Mouse (Mus musculus) embryo, embryonic 11.5 days (tissue): Measurements from ENCODE around the gene Gtpbp4.
"Not testable (repeated sequence)": the region's sequence is repeated elsewhere in the genome, so short reads cannot be mapped to it uniquely, and the experiment has no call there.

Source experiments
- DNase-seq: peaks from one replicate; pipeline ENCODE4 v3.0.0-alpha.2; 2012; ENCODE audit warnings: low read depth, low spot score

Gene Gtpbp4

DNA sequence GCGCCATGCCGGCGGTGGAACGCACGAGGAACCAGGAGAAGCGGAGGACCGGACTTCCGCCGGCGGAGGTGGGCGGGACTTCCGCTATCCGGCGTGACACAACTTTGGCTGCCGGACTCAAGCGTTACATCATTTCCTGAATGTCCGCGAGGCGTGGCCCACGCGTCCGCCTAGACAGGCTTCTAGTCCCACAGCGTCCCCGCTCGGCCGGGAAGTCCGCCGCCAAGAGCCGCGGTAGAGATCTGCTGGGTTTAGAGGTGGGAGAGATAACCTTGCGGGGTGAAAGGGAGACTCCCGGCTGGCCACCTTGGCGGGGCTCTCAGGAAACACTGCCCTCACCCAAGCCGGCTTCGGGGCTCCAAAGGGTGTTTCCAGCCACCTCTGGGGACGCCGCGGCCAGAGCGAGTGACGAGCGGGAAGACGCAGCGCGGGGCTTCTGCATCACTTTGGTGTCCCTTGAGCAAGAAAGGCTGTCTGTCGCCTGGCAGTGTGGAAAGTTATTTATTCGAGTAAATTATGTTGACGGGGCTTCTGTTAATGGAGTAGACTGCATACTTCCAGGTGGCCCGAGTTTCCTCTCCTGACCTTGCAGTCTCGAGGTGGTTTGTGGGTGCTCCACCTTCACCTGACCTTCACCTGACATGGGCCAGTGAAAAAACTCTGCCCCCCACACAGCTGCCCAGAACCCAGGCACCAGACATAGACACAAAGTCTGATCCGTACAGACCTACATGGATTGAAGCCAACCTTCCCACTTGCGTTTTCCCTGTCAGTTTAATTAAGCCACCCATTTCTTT, at the start of gene Gtpbp4:
Gtpbp4 (minus strand) TSS at position 94 of the 797 bp plus-strand sequence.
- DNase-seq, result peak; percentile 93

DNA sequence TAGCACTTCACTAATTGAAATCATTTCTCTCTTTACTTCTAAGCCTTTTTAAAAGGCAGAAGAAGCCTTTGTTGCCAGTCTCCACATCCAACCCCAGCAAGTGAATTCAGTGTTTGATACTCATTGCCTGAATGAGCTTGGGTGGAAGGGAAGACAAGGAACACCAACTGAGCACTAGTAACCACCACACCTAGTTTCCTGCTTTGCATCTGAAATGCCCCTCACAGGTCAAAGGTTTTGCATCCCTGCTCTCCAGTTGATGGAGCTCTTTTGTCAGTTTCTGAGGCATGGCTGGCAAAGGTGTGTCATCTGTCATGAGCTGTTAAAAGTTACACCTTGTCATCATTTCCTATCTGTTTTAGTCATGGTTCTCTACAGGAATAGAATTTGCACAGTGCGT, 48.8 kb upstream of the Gtpbp4 start:
- no peak for DNase-seq

DNA sequence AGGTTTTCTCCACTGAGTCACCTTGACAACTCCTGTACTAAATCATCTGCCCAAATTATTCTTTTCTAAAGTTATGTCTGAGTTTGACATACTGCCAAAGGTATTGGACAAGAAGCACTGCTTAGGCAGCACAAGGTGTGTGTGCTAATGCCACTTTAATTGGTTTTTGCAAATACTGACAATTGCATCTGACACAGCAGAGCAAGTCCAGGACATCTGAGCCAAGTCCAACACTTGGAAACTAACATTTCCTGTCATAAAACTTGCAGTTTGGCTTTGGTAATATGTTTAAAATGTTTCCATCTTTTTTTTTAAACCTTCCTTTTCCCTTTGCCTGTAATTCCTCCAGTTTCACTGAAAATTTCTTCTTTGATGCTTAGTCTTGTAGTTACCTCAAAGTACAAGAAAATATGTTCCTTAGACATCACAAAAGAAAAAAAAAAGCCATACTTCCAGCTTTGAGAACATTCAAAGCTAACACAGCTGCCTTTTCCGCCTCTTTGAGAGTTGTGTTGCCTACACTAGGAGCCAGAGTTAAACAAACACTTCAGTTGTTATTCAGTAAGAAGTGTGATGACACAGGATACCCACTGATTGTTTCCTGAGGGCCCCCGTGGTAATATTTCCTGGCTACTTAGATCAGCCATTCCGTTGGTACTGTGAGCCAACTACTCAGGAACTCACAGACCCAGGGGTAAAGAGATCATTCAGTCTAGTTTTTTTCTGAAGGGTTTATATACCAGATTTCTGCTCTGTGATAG, 47.6 kb upstream of the Gtpbp4 start:
- no peak for DNase-seq

DNA sequence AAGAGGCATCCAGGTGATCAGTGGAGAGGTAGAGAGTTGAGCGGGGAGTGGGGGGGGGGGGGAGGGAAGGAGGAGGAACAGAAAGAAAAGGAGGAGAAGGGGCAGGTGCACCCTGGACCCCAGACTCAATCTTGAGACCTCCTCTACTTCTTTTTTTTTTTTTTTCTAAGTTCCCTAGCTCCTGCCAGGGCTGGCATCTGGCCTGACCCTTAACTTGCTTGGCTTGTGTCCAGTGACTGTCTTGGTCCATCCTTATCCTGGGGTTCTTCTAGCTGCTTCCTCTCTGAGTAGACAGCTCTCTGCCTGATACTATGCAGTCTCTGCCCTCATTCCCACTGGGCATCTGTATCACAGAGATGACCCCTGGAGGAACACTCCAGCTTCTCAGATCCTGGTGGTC, 44.7 kb upstream of the Gtpbp4 start:
- DNase-seq, result no peak

DNA sequence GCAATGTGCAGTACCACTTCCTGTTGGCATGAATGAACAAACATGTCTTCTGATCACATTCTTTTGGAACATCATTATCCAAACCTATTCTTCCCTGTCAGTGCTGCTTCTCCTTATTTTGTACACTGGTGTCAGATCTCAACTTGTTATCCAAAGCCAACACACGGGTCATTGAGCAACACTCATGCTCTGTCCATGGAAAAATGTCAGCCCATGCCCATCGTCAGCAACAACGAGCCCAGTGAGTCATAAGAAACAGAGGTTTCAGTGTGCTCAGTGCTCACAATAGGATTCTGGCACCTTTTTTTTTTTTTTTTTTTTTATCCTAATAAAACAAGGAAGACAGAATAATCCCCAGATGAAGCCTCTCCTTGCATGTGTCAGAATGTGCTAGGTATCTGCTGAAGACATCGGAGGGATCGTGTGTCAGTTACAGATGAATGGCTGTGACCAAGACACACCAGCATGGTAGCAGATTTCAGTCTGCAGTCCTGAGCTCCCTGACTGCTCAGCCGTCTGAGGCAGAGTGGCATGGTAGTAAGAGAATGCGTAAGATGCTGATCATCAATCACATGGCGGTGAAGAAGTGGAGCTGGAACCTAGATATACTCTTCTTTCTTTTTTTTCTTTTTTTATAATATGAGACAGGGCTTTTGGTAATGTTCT, 36.2 kb upstream of the Gtpbp4 start:
- DNase-seq, result no peak

DNA sequence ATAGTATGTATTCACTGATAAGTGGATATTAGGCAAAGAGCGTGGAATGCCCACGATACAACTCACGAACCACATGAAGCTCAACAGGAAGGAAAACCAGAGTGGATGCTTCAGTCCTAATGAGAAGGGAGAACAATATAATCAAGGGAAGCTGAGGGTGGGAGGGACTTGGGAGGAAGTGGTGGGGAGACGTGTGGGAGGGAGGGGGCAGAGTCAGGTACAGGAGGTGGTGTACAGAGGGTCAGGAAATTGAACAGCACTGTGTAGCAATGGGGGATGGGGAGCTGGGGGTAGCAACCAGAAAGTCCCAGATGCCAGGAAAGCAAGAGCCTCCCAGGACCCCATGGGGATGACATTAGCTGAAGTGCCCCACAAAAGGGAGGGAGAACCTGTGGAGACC, 34.5 kb upstream of the Gtpbp4 start:
- DNase-seq, result no peak

DNA sequence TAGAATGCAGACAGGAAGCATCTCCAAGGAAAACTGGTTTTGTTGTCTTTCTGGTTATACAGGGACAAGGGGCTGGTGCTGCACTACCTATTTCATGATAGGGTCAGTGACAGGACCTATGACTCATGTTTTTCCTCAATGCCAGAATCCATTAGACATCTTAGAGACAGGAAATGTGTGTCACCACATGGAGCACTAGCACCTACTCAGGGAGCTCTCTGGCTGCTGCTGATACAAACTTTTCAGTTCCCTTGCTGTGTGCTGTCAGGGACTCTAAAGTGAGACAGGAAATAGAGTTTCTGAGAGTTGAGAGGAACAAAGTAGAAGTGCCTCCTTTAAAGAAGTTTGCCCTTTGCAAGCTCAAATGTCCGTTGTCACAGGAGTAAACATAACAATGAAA, 31.4 kb upstream of the Gtpbp4 start:
- no peak for DNase-seq

DNA sequence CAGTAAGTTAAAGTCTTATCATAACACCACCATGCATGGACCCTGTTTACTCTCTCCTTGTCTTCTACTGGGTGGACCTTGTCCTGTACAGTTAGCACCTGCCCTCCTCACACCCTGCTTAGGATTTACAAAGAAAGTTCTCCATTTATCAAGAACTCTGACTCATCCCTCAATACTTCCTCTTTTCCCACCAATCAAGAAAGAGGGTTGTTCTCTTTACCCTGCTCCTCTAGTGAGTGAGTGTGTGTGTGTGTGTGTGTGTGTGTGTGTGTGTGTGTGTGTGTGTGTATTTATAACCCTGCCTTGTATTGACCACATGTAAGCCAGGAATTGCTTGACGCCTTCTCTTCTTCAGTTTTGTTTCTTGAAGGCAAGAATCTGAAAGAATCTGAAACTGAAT, 26.7 kb upstream of the Gtpbp4 start:
- DNase-seq, result no peak

DNA sequence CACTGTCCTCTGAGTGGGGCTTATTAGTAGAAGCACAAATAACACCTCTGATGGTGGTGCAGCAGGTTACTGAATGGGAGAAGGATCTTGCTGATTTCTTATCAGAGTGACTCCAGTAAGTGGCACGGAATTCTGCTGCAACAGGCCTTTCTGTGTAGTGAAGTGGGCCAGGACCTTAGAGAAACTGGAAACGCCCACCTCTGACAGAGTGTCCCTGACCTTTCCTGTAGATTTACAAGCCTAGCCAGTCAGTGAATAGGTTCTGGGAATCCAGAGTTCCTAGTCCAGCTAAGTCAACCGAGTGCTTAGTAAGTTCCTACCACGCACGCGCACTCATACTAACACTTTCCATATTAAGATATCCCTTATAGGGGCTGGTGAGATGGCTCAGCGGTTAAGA, 25.7 kb upstream of the Gtpbp4 start:
- no peak for DNase-seq

DNA sequence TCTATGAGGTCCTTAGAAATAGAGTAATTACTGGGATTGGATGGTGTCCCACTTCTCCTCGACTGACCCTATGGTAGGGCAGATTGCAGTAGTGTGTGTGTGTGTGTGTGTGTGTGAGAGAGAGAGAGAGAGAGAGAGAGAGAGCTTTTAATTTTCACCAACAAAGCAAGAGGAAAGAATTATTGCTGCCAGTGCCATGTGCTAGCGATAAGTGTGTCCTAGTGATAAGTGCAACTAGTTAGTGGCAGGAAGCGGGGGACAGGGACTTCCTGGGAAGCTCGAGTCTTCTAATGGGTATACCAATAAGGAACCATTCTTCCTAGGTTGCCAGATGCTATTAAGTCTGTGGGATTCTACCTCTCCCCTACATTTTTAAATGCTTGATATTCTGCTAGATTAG, 23.8 kb upstream of the Gtpbp4 start:
- DNase-seq, result no peak

DNA sequence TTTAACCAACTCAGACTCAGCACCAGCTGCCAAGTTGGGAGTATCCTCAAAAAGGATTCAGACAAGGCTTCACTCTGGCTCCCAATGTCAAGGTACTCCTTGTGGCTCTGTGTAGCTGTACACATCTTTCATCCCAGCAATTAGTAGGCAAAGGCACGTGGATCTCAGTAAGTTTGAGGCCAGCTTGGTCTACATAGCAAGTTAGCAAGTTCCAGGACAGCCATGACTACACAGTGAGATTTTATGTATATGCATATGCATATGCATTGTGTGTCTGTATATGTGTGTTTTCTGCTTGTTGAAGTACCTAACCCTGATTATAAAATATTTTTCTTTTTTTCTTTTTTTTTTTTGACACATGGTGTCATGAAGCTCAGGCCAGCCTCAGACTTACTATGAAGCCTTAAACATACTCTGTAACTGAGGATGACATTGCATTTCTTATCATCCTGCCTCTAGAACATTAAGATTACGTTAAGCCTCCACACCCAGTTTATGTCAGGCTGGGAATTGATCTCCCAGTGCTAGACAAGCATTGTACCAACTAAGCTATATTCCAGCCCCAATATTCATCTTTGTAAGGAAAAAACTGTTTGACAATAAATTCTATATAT, 23.2 kb upstream of the Gtpbp4 start:
- DNase-seq, result no peak

DNA sequence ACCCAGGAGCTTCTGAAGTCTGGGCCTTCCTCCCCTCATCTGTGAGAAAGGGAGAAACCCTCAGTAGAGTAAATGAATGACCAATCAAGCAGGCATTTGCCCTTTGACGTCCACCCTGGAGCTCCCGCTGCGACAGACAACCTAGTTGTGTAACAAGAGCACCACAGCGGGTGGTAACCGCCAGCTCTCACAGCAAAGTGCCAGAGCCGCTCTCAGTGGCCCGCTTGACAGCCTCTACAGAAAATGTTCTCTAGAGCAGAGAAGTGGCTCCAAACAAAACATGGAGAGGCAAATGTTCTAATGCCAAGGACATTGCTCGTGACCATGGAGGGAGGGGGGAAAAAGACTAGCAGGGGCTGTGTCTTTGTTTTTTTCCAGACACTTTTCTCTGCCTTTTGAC, 21.3 kb upstream of the Gtpbp4 start:
- DNase-seq, result no peak

DNA sequence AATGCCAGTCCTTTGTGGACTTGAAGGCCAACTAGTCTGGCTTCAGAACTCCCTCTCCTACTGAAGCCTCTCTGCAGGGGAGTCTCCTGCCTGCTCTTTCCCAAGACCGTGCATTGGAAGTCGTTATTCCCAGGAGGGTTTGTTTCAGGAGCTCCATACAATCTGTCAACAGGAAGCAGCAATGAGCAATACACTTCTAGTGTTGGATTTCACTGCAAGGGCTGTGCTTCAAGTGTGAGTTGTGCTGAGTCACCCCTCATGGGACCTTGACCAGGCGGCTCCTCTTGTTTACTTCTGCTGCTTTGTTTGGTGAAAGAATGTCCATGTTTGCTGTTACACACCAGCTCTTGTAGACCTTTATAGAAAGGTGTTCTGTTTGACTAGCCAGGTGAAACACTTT, 18.5 kb upstream of the Gtpbp4 start:
- DNase-seq, result no peak

DNA sequence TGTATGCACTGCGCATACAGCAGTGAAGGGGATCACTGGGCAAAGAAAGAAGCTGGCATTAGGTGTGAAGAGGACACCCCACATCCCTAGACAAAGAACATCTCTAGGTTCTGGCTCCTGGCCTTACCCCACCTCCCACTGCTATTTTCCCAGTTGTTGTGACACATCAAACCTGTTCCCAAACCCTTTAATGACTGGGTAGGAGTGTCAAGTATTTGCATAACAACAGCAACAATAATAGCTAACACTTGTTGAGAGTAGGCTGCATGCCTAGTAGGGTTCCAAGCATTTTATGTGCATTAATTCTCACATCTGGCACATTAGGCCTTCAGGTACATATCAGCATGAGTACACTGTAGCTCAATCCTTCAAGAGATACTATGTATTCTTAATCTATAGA, 17.6 kb upstream of the Gtpbp4 start:
- DNase-seq, result no peak

DNA sequence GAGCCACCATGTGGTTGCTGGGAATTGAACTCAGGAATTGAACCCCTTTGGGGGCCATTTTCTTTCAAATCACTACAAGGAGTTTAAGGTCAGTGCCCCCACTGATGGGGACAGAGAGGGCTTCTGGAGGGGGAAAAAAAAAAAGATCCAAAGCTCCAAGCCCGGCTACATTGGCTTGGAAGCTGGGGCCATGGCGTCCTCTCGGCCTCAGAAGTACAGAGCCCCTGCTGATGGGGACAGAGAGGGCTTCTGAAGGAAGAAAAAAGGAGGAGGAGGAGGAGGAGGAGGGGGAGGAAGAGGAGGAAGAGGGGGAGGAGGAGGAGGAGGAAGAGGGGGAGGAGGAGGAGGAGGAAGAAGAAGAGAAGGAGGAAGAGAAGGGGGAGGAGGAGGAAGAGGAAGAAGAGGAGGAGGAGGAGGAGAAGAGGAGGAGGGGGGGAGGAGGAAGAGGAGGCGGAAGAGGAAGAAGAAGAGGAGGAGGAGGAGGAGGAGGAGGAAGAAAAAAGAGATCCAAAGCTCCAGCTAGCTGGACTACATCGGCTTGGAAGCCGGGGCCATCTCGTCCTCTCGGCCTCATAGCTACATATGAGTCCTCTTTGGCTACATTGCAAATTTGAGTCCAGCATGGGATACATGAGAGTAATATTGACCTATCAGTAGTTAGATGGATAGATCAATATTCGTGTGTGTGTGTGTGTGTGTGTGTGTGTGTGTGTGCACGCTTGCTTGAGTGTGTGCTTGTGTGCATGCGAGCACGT, 15.9 kb upstream of the Gtpbp4 start:
- DNase-seq, result peak; percentile 98

DNA sequence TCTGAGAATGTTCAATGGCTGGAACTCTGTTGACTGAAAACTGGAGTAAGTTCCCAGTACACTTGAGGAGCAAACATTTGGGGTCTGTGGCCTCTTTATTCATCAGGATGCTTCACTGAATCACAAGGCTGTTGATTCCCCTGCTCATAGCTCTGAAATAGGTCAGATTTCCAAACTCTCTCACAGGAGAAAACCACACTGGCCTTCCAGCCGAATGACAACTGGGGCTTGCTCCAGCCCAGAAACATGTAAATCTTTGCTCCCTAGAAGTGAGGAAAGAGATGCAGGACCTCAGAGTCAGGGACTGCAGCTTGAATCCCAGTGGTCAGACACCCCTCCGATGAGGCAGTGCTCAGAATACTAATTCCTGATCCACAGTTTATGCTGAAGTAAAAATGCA, 7.4 kb upstream of the Gtpbp4 start:
- no peak for DNase-seq

DNA sequence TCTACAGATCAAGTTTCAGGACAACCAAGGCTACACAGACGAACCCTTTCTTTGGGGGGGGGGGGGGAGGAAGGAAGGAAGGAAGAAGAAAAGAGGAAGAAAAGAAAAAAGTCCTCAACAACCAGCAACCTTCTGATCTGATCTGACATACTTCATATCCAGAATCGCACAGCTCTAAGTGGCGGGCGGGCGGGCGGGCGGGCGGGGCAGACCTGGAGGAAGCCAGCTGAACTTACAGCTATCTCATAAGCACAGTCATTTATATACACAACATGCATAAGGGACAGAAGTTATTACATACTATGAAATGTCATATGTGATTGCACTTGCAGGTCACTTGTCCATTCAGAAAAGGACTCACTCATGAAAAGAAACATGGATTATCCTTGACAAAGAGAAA, 3.6 kb upstream of the Gtpbp4 start:
- no peak for DNase-seq

DNA sequence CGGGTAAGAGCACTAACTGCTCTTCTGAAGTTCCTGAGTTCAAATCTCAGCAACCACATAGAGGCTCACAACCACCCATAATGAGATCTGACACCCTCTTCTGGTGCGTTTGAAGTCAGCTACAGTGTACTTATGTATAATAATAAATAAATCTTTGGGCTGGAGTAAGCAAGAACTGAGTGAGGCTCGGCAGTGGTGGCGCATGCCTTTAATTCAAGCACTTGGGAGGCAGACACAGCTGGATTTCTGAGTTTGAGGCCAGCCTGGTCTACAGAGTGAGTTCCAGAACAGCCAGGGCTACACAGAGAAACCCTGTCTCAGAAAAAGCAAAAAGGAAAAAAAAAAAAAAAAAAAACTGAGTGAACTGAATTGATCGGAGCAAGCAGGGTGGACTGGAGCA, 1.3 kb upstream of the Gtpbp4 start:
- DNase-seq, result not testable (repeated sequence)

DNA sequence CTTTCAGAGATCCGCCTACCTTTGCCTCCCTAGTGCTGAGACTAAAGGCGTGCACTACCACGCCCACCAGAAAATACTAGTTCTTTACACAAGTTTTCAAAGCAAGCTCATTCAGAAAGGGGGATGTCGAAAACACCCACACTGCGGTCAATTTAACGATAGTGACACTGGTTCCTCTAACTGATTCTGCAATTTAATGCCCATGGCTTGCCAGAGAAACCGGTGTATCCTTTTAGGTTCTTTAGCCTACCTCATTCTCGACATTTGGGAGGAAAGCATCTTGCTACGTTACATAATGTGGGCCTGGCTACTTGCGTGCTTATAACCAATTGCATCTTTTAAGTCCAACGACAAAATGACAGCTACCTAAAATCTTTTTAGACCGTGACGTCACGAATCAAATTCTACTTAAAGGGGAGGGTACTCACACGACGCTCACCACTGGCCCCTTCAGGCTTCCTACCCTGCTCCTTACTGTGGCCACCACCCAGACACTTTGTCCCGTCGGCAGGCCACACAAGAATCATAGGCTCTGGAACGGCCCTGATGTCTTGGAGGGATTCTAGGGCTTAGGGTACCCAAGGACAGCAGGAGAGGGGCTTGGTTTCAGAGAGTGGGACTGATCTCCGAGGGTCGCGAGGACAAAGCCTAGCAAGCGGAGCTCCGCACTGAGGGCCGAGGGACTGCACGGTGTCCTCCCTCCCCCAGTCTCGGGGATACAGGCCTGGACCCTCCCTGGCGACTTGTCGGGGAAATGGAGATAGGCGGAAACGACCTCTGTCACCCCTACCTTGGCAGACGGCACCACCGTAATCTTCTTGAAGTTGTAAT, 509 bp downstream of the Gtpbp4 start:
- peak; percentile 42 for DNase-seq

DNA sequence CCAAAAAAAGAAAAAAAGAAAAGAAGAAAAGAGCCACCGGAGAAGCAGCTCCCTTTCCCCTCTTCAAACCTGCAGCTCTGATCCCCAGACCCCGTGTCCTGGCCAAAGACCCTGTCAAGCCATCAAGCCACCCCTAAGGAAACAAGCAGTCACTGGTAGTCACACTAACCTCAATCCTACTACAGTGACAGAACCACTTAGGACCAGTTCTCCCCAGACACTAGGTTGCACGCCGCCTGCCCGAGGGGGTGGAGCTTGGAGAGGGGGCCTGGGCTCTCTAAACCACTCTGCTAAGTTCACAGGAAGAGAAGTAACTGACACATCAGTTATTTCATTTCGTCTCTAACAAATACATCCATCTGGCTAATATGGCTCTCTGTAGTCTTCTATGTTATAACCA, 3.7 kb downstream of the Gtpbp4 start:
- no peak for DNase-seq

DNA sequence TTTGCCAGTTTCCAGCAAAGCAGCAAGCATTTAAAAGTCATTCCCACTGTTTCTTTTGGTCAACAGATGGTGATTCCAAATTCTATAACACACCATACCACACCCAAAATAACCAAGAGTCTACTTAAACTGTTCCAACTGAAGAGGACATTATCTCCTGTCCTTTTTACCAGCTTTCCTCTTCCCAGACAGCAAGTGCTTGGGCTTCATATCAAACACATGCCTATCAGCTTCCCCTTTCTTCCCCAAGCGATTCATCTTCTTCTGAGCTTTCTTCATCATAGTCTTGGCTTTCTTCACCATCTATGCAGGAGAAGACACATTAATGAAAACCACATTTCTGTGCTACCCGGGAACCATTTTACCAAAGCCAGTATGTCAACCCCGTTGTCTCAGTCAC, 22.9 kb downstream of the Gtpbp4 start:
- DNase-seq, result no peak
